Mouse (Mus musculus) stomach, postnatal 0 days (tissue): Measurements from ENCODE around the gene Gga1. TPM values are rescaled to one million over a fixed set of nuclear protein-coding genes. Genes with fewer than 3 reads are reported as not detected.
"Not testable (repeated sequence)": the region's sequence is repeated elsewhere in the genome, so short reads cannot be mapped to it uniquely, and the experiment has no call there.

Experiments
- ATAC-seq: fragments of 200-750 bp; cut with Nextera tagmentation; 2 replicates; pipeline ENCODE4 v1.8.0; 2017; ENCODE audit not compliant: low FRiP score, low TSS enrichment
- DNase-seq: peaks from one replicate; pipeline ENCODE4 v3.0.0-alpha.2; 2016; ENCODE audit warnings: low spot score
- H3K27ac ChIP-seq: fragments of 300-500 bp; sonication (generic); replicated peaks from 2 replicates; pipeline ENCODE4 v1.5.1; 2014; ENCODE audit warnings: mild to moderate bottlenecking, control low read depth
- H3K27me3 ChIP-seq: fragments of 300-500 bp; sonication (generic); 2 replicates; pipeline ENCODE4 v1.6.1; 2014; ENCODE audit warnings: low read length; ENCODE audit not compliant: control insufficient read depth, insufficient read depth
- H3K36me3 ChIP-seq: fragments of 300-500 bp; sonication (generic); 2 replicates; pipeline ENCODE4 v1.6.1; 2014; ENCODE audit warnings: low read length, mixed read lengths; ENCODE audit not compliant: control insufficient read depth, insufficient read depth
- H3K4me1 ChIP-seq: fragments of 300-500 bp; sonication (generic); replicated peaks from 2 replicates; pipeline ENCODE4 v1.6.1; 2014; ENCODE audit warnings: antibody characterized with exemption; ENCODE audit not compliant: control insufficient read depth, insufficient read depth
- H3K4me2 ChIP-seq: fragments of 300-500 bp; sonication (generic); replicated peaks from 2 replicates; pipeline ENCODE4 v1.6.1; 2014; ENCODE audit warnings: low read depth, mild to moderate bottlenecking, control low read depth, moderate library complexity
- H3K4me3 ChIP-seq: fragments of 300-500 bp; sonication (generic); 2 replicates; pipeline ENCODE4 v1.5.1; 2014; ENCODE audit warnings: low read depth, low read length, control low read depth
- H3K9ac ChIP-seq: fragments of 300-500 bp; sonication (generic); 2 replicates; pipeline ENCODE4 v1.6.1; 2014; ENCODE audit warnings: mild to moderate bottlenecking, low read length, control low read depth, mixed read lengths
- H3K9me3 ChIP-seq: fragments of 300-500 bp; sonication (generic); 2 replicates; pipeline ENCODE4 v1.6.1; 2016; ENCODE audit warnings: low read length; ENCODE audit not compliant: control insufficient read depth
- CTCF ChIP-seq: IDR thresholded peaks from 2 replicates; pipeline ENCODE4 v1.5.1; 2016; ENCODE audit warnings: antibody characterized with exemption, low read depth, mild to moderate bottlenecking, moderate library complexity
- EP300 ChIP-seq: optimal IDR thresholded peaks from 2 replicates; pipeline ENCODE3; 2016; ENCODE audit warnings: antibody characterized with exemption
- WGBS: fragments of 180-500 bp; shearing (Covaris S2); extraction: QIAGEN DNeasy Blood & Tissue Kit; methylation state at CpG from one replicate; pipeline ENCODE4 v1.1.7; 2014; 5-methylcytosine and 5-hydroxymethylcytosine counted together
- polyA plus RNA-seq: library from polyadenylated mRNA; unstranded; fragments of >200 nt; fragmentation: Nextera tagmentation; extraction: Ambion mirVana; gene quantifications from 2 replicates; pipeline ENCODE4 v1.2.1, GENCODE M21; 2015

Gene Gga1
- polyA plus RNA-seq, 1 experiment from 2014 or later = 35.6 TPM

DNA sequence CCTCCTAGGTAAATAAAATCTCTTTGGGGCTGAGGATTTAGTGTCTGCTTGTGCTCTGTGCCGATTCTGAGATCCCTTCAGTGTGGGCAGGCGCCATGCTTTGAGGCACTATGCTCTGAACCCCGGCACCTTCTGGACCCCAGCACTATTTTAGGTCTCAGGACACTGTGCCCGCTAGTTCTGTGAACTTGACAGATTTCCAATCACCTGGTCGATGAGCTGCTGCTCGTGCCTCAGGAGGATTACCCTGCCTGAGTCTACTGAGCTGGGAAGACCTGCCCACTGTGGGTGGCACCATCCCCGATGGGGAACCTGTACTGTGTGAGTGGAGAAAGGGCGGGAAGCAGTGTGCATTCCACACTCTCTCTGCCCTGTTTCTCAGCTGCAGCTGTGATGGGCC is 2.0 kb upstream of the Gga1 start:
- no peak for ATAC-seq
- WGBS = 65% methylated on average over 8 of the region's 8 CpGs
- TF ChIP-seq EP300 (no peak), CTCF (no peak)

DNA sequence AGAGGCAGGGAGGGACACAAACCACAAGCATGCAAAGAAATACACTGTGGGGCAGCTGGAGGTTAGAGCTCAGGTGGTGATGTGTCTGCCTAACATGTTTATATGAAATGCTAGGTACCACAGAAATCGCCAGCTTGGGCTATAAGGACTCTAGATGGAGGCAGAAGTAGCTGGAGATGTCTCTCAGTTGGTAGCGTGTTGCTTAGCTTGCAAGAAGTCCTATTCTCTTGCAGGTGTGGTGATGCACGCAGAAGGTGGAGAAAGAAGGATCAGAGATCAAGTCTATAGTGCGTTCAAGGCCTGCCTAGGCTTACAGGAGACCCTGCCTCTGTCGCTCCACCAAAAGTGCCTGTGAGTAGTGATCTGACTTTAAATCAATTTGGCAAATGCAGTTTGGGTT is 1.5 kb upstream of the Gga1 start:
- Histone ChIP-seq H3K4me2 (no peak overlapping the region; the same call in 1 of the 2 replicates), H3K4me3 (no peak overlapping the region), H3K4me1 (peaks cover 7% of the 10 kb centered on the region), H3K36me3 (no peaks in the 10 kb centered on the region; the same call in 1 of the 2 replicates), H3K27me3 (no peaks in the 10 kb centered on the region), H3K27ac (peak overlapping the region; percentile 88), H3K9me3 (no peaks in the 10 kb centered on the region), H3K9ac (peak overlapping the region; percentile 31; the same call in 1 of the 2 replicates)
- ATAC-seq = no peak
- WGBS = 65% methylated on average over 5 of the region's 5 CpGs
- no peak for DNase-seq
- TF ChIP-seq EP300 (no peak), CTCF (no peak)

More for the DNA sequence above, 2.0 kb upstream of the Gga1 start:
- no peaks in the 10 kb centered on the region; the same call in 1 of the 2 replicates for H3K36me3 ChIP-seq
- H3K4me3 ChIP-seq = no peak overlapping the region
- peak overlapping the region; percentile 88 for H3K27ac ChIP-seq
- no peak overlapping the region for H3K4me2 ChIP-seq
- H3K4me1 ChIP-seq = peaks cover 7% of the 10 kb centered on the region
- H3K9ac ChIP-seq = no peak overlapping the region
- H3K27me3 ChIP-seq = no peaks in the 10 kb centered on the region
- no peaks in the 10 kb centered on the region for H3K9me3 ChIP-seq
- DNase-seq = peak; percentile 45

DNA sequence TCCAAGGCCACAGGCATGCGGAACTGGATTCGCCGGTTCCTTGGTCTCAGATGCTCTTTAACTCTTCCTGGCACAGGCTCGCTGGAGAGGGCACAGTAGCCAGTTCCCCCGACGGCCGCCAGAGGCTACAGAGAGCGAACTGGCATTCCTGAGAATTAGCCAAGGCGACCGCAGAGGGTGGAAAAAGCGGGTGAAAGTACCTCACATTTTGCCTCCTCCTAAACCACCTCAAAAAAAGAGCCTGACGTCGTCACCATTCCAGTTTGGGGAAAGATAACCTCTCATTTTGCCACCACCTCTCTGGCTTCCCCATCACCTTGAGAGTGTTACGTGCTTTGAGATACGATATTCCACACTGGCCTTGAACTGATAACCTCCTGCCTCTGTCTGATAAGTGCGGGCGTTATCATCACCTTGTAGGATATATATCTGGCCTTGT is 713 bp upstream of the Gga1 start:
- ATAC-seq = peak; percentile 73

DNA sequence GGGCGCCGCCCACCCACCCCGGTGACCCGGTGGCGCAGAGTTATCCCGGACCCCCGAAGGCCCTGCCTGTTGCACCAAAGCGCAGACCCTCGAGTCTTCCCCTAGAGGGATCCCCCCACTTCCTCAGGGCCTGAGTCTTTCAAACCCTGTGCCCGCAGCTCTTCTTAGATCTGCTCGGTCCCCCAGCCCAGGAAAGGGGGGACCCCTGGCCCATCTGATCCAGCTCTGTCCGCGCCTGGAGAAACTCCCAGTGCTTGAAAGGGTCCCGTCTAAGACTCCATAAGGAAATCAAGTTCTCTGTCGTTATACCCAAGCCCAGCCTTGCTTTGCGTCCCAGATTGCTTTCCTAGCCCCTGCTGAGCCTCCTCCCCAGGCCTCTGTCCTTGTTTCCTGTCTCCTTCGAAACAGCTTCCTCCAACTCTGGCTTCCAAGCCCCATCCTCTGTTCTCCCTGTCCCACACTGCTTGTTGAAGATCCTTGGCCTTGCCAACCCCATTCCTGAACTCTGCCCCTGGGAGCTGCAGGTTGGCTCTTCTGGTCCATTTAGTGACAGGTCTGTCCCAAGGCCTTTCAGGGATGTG is 910 bp downstream of the Gga1 start:
- peak overlapping the region; percentile 99 for H3K27ac ChIP-seq
- peaks cover 7% of the 10 kb centered on the region for H3K4me1 ChIP-seq
- peaks cover 18% of the 10 kb centered on the region for H3K36me3 ChIP-seq
- peak overlapping the region; percentile 68 for H3K4me2 ChIP-seq
- no peak for ATAC-seq
- H3K9ac ChIP-seq = peak overlapping the region; percentile 82
- no peaks in the 10 kb centered on the region for H3K9me3 ChIP-seq
- peak overlapping the region; percentile 63 for H3K4me3 ChIP-seq
- 0% methylated on average over 9 of the region's 17 CpGs for WGBS
- DNase-seq = peak; percentile 32
- no peaks in the 10 kb centered on the region for H3K27me3 ChIP-seq
- TF ChIP-seq EP300 (no peak), CTCF (no peak; the same call in 1 of the 2 replicates)

More for the DNA sequence above, 713 bp upstream of the Gga1 start:
- Histone ChIP-seq H3K4me2 (peak overlapping the region; percentile 68), H3K4me1 (peaks cover 7% of the 10 kb centered on the region), H3K9me3 (no peaks in the 10 kb centered on the region), H3K27me3 (no peaks in the 10 kb centered on the region), H3K4me3 (peak overlapping the region; percentile 63), H3K9ac (peak overlapping the region; percentile 56), H3K27ac (peak overlapping the region; percentile 99), H3K36me3 (peaks cover 5% of the 10 kb centered on the region)
- 3% methylated on average over 17 of the region's 17 CpGs for WGBS
- TF ChIP-seq EP300 (peak; percentile 29), CTCF (peak; percentile 84)
- DNase-seq = peak; percentile 95

DNA sequence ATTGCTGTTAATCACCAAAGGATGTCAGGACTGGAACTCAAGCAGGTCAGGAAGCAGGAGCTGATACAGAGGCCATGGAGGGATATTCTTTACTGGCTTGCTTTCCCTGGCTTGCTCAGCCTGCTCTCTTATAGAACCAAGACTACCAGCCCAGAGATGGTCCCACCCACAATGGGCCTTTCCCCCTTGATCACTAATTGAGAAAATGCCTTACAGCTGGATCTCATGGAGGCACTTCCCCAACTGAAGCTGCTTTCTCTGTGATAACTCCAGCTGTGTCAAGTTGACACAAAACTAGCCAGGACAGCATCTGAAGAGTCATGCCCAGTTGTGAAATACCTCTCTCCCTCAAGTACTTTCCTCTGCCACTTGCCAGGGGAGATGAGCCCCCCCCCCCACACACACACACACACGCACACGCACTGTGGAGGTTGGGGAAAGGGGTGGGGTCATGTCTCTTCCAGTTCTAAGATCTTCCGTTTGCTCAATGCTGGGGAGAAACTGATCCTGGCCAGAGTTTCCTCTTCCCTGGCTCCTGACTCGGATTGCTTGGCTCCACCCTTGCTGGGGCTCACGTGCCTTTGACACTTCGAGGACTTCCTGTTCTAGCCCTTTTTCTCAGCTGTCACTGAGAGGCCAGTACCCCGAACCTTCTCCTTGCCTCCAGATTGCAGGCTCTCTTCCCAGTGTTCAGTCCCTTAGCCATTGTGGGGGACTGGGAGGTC is 2.0 kb downstream of the Gga1 start:
- not testable (repeated sequence) for ATAC-seq, H3K4me2 ChIP-seq, H3K9me3 ChIP-seq, H3K4me1 ChIP-seq, H3K27me3 ChIP-seq, H3K4me3 ChIP-seq
- H3K9ac ChIP-seq = peak overlapping the region; percentile 23
- H3K27ac ChIP-seq = peak overlapping the region; percentile 61
- 13% methylated on average over 7 of the region's 7 CpGs for WGBS
- H3K36me3 ChIP-seq = peaks cover 27% of the 10 kb centered on the region
- peak; percentile 45 for DNase-seq

DNA sequence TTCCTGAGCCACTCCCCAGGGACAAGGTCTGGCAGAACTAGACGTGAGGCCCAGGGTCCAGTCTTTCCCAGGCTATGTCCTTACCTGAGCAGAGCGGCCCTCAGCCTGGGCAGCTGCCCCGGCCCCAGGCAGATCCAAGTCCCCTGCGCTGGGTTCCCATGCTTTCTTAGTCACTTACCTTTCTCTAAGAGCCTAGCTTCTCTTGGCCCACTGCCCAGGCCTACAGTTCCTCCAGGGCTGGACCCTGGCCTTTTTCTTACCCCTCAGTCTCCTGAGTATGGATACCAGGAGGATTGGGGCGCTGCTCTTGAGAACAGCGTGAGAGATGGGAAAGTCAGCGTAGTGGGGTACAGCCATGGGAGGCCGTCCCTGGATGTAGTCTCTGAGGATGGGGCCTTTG is 3.4 kb downstream of the Gga1 start:
- 94% methylated on average over 8 of the region's 8 CpGs for WGBS
- no peaks in the 10 kb centered on the region for H3K27me3 ChIP-seq
- peaks cover 30% of the 10 kb centered on the region for H3K36me3 ChIP-seq

More for the DNA sequence above, 3.4 kb downstream of the Gga1 start:
- Histone ChIP-seq H3K4me2 (no peak overlapping the region), H3K4me3 (no peak overlapping the region), H3K9me3 (no peaks in the 10 kb centered on the region), H3K27ac (no peak overlapping the region), H3K4me1 (peaks cover 7% of the 10 kb centered on the region), H3K9ac (no peak overlapping the region)
- no peak for ATAC-seq
- no peak for DNase-seq
- TF ChIP-seq EP300 (no peak), CTCF (no peak)
